Mouse (Mus musculus) liver, postnatal 0 days (tissue): Measurements from ENCODE around the gene Abca2. TPM values are rescaled to one million over a fixed set of nuclear protein-coding genes. Genes with fewer than 3 reads are reported as not detected.

Source experiments
- ATAC-seq: fragments of 200-750 bp; cut with Nextera tagmentation; 2 replicates; pipeline ENCODE4 v1.8.0; 2017; ENCODE audit warnings: mild to moderate bottlenecking, moderate library complexity
- DNase-seq: peaks from one replicate; pipeline ENCODE4 v3.0.0-alpha.2; 2016
- H3K27ac ChIP-seq: fragments of 300-500 bp; sonication (generic); 2 replicates; pipeline ENCODE4 v1.5.1; 2014; ENCODE audit warnings: antibody characterized with exemption, moderate library complexity, mild to moderate bottlenecking, low read depth
- H3K27me3 ChIP-seq: fragments of 300-500 bp; sonication (generic); 2 replicates; pipeline ENCODE4 v1.6.1; 2014; ENCODE audit warnings: low read length, control low read depth, mixed read lengths; ENCODE audit not compliant: insufficient read depth
- H3K36me3 ChIP-seq: fragments of 300-500 bp; sonication (generic); replicated peaks from 2 replicates; pipeline ENCODE4 v1.6.1; 2014; ENCODE audit warnings: mild to moderate bottlenecking, control low read depth, low read length, moderate library complexity, mixed read lengths; ENCODE audit not compliant: insufficient read depth
- H3K4me1 ChIP-seq: fragments of 300-500 bp; sonication (generic); 2 replicates; pipeline ENCODE4 v1.6.1; 2014; ENCODE audit warnings: antibody characterized with exemption, mild to moderate bottlenecking, control low read depth; ENCODE audit not compliant: insufficient read depth
- H3K4me2 ChIP-seq: fragments of 300-500 bp; sonication (generic); 2 replicates; pipeline ENCODE4 v1.6.1; 2014; ENCODE audit warnings: low read depth, mild to moderate bottlenecking, low read length, moderate library complexity, mixed read lengths
- H3K4me3 ChIP-seq: fragments of 300-500 bp; sonication (generic); 2 replicates; pipeline ENCODE4 v1.5.1; 2014; ENCODE audit warnings: low read depth, low read length
- H3K9ac ChIP-seq: fragments of 300-500 bp; sonication (generic); replicated peaks from 2 replicates; pipeline ENCODE4 v1.6.1; 2014; ENCODE audit warnings: mild to moderate bottlenecking, moderate library complexity
- H3K9me3 ChIP-seq: fragments of 300-500 bp; sonication (generic); 2 replicates; pipeline ENCODE4 v1.6.1; 2016; ENCODE audit warnings: mild to moderate bottlenecking, control low read depth, low read length, mixed read lengths
- CTCF ChIP-seq: sonication (generic); IDR thresholded peaks from 2 replicates; pipeline ENCODE4 v1.5.1; 2016; ENCODE audit warnings: antibody characterized with exemption, low read depth
- EP300 ChIP-seq: IDR thresholded peaks from 2 replicates; pipeline ENCODE4 v1.6.1; 2016; ENCODE audit warnings: antibody characterized with exemption, low read depth, mild to moderate bottlenecking
- WGBS: fragments of 180-500 bp; shearing (Covaris S2); extraction: QIAGEN DNeasy Blood & Tissue Kit; methylation state at CpG from one replicate; pipeline ENCODE4 v1.1.7; 2014; ENCODE audit not compliant: insufficient replicate concordance; 5-methylcytosine and 5-hydroxymethylcytosine counted together
- polyA plus RNA-seq: library from polyadenylated mRNA; unstranded; fragments of >200 nt; fragmentation: Nextera tagmentation; extraction: Ambion mirVana; gene quantifications from 2 replicates; pipeline ENCODE4 v1.2.1, GENCODE M21; 2015

Abca2 gene
- polyA plus RNA-seq, 1 experiment from 2014 or later, result 0.87 TPM

- Histone ChIP-seq H3K27ac (no peak within 1 kb of the TSS), H3K27me3 (no peaks in the 10 kb centered on the region), H3K4me3 (no peak within 1 kb of the TSS), H3K9ac (no peak within 1 kb of the TSS), H3K4me2 (no peak within 1 kb of the TSS), H3K9me3 (no peaks in the 10 kb centered on the region), H3K36me3 (0 out of 2 replicates have a peak, but pooled peaks cover 9% of the 10 kb centered on the region), H3K4me1 (peaks cover 19% of the 10 kb centered on the region)
- DNase-seq (no peak), ATAC-seq (no peak)
- WGBS, result 54% methylated on average over 14 of the region's 14 CpGs
- TF ChIP-seq CTCF, result no peak
- no peak for TF ChIP-seq EP300
Measured at GRCm38 (mm10) chr2:25456205-25456953, 27.9 kb downstream of the Abca2 start, which contains the start of gene Clic3. Gene Clic3, plus strand, starts transcription at chr2:25456838.

GRCm38 (mm10) chr2:25457022-25457896, 28.8 kb downstream of the Abca2 start:
- Histone ChIP-seq H3K9ac (no peak overlapping the region), H3K36me3 (0 out of 2 replicates have a peak, but pooled peaks cover 9% of the 10 kb centered on the region), H3K4me2 (no peak overlapping the region), H3K27ac (no peak overlapping the region), H3K9me3 (no peaks in the 10 kb centered on the region), H3K4me1 (peaks cover 23% of the 10 kb centered on the region), H3K27me3 (no peaks in the 10 kb centered on the region), H3K4me3 (no peak overlapping the region)
- no peak for TF ChIP-seq EP300
- TF ChIP-seq CTCF, result no peak
- ATAC-seq, result no peak
- WGBS, result 77% methylated on average over 9 of the region's 9 CpGs
- DNase-seq, result no peak

- Histone ChIP-seq H3K9ac (no peak overlapping the region), H3K27ac (no peak overlapping the region), H3K27me3 (no peaks in the 10 kb centered on the region), H3K36me3 (0 out of 2 replicates have a peak, but pooled peaks cover 9% of the 10 kb centered on the region), H3K4me3 (no peak overlapping the region), H3K9me3 (no peaks in the 10 kb centered on the region), H3K4me1 (peaks cover 20% of the 10 kb centered on the region), H3K4me2 (no peak overlapping the region)
- peak; percentile 44 for DNase-seq
- TF ChIP-seq EP300 (no peak), CTCF (peak; percentile 23; the same call in 1 of the 2 replicates)
- WGBS, result 75% methylated on average over 5 of the region's 5 CpGs
- ATAC-seq, result no peak
Measured at GRCm38 (mm10) chr2:25458911-25459310, 30.4 kb downstream of the Abca2 start.

GRCm38 (mm10) chr2:25460135-25460534, 31.6 kb downstream of the Abca2 start:
- Histone ChIP-seq H3K4me3 (peak overlapping the region; percentile 54), H3K9ac (peak overlapping the region; percentile 50), H3K27me3 (no peaks in the 10 kb centered on the region), H3K36me3 (0 out of 2 replicates have a peak, but pooled peaks cover 9% of the 10 kb centered on the region), H3K27ac (peak overlapping the region; percentile 71), H3K4me2 (peak overlapping the region; percentile 74), H3K4me1 (peaks cover 25% of the 10 kb centered on the region), H3K9me3 (no peaks in the 10 kb centered on the region)
- no peak for DNase-seq
- no peak for TF ChIP-seq CTCF
- no peak for TF ChIP-seq EP300
- no peak for ATAC-seq
- 33% methylated on average over 5 of the region's 5 CpGs for WGBS

GRCm38 (mm10) chr2:25460551-25461309, 32.2 kb downstream of the Abca2 start, which contains the start of gene Paxx:
Gene Paxx, minus strand, starts transcription at chr2:25461094.
- ATAC-seq (peak; percentile 93), DNase-seq (peak; percentile 95)
- TF ChIP-seq CTCF, result no peak
- TF ChIP-seq EP300, result no peak
- WGBS, result under 1% methylated on average over 48 of the region's 48 CpGs
- H3K27ac ChIP-seq, result peak within 1 kb of the TSS; percentile 71
- peak within 1 kb of the TSS; percentile 54 for H3K4me3 ChIP-seq
- H3K4me2 ChIP-seq, result peak within 1 kb of the TSS; percentile 74
- 0 out of 2 replicates have a peak, but pooled peaks cover 9% of the 10 kb centered on the region for H3K36me3 ChIP-seq
- no peaks in the 10 kb centered on the region for H3K27me3 ChIP-seq
- H3K9me3 ChIP-seq, result no peaks in the 10 kb centered on the region
- H3K4me1 ChIP-seq, result peaks cover 30% of the 10 kb centered on the region
- peak within 1 kb of the TSS; percentile 50 for H3K9ac ChIP-seq
